Mouse (Mus musculus): Measurements from ENCODE around the gene Fpr2. TPM values are rescaled to one million over a fixed set of nuclear protein-coding genes. Genes with fewer than 3 reads are reported as not detected.

Fpr2 gene
- polyA plus RNA-seq, 1 experiment from 2014 or later = 1.4 TPM

GRCm38 (mm10) chr17:17856612-17857011, 31.0 kb upstream of the Fpr2 start:
- no peaks in the 10 kb centered on the region for H3K4me1 ChIP-seq
- WGBS = 38% methylated on average over 1 of the region's 1 CpGs
- no peak overlapping the region for H3K4me2 ChIP-seq
- no peak overlapping the region for H3K4me3 ChIP-seq
- 0 out of 2 replicates have a peak, but pooled peaks cover 3% of the 10 kb centered on the region for H3K36me3 ChIP-seq
- ATAC-seq (ENCODE audit: borderline replicate concordance, extremely low read depth, low FRiP score, low TSS enrichment) = 0 out of 2 replicates have a peak, but pooled peaks have one; percentile 46
- no peak overlapping the region for H3K9ac ChIP-seq
- no peaks in the 10 kb centered on the region for H3K9me3 ChIP-seq
- H3K27me3 ChIP-seq = no peaks in the 10 kb centered on the region
- H3K27ac ChIP-seq = no peak overlapping the region

DNA sequence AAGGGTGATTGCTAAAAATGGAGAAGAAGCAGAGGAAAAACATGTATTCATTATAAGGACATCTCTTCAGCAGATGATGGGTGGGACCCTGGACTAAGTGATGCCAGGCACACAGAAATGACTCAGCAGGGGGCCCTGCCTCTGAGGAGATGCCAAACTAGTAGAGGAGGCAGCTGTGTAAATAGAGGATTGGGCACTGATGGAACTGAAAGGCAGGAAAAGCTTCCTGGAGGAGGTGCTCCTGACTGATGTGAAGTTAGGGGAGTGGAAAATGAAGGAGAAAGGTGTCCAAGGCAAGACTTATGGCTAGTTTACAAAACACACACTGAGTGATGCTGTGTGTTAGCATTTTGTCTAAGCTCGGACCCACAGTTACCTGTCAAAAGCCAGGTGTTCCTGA, 30.2 kb upstream of the Fpr2 start:
- Histone ChIP-seq H3K4me1 (no peaks in the 10 kb centered on the region), H3K36me3 (no peaks in the 10 kb centered on the region), H3K27ac (no peak overlapping the region), H3K9me3 (no peaks in the 10 kb centered on the region), H3K4me3 (no peak overlapping the region), H3K4me2 (no peak overlapping the region), H3K9ac (no peak overlapping the region), H3K27me3 (no peaks in the 10 kb centered on the region)
- WGBS = 64% methylated on average over 1 of the region's 1 CpGs
- no peak for ATAC-seq (ENCODE audit: borderline replicate concordance, extremely low read depth, low FRiP score, low TSS enrichment)

GRCm38 (mm10) chr17:17860110-17860509, 27.5 kb upstream of the Fpr2 start:
- no peaks in the 10 kb centered on the region for H3K4me1 ChIP-seq
- no peak for ATAC-seq (ENCODE audit: borderline replicate concordance, extremely low read depth, low FRiP score, low TSS enrichment)
- H3K27ac ChIP-seq = no peak overlapping the region
- H3K4me2 ChIP-seq = no peak overlapping the region
- no peaks in the 10 kb centered on the region for H3K9me3 ChIP-seq
- H3K4me3 ChIP-seq = no peak overlapping the region
- WGBS = 87% methylated on average over 3 of the region's 3 CpGs
- no peaks in the 10 kb centered on the region for H3K27me3 ChIP-seq
- H3K9ac ChIP-seq = no peak overlapping the region
- peaks cover 11% of the 10 kb centered on the region; the same call in 1 of the 2 replicates for H3K36me3 ChIP-seq

- Histone ChIP-seq H3K4me3 (no peak overlapping the region), H3K9ac (no peak overlapping the region), H3K27ac (no peak overlapping the region), H3K4me1 (no peaks in the 10 kb centered on the region), H3K27me3 (no peaks in the 10 kb centered on the region), H3K36me3 (peaks cover 11% of the 10 kb centered on the region; the same call in 1 of the 2 replicates), H3K9me3 (no peaks in the 10 kb centered on the region), H3K4me2 (no peak overlapping the region)
- WGBS = 73% methylated on average over 1 of the region's 1 CpGs
- ATAC-seq (ENCODE audit: borderline replicate concordance, extremely low read depth, low FRiP score, low TSS enrichment) = no peak
Measured at GRCm38 (mm10) chr17:17862360-17862759, 25.3 kb upstream of the Fpr2 start.

DNA sequence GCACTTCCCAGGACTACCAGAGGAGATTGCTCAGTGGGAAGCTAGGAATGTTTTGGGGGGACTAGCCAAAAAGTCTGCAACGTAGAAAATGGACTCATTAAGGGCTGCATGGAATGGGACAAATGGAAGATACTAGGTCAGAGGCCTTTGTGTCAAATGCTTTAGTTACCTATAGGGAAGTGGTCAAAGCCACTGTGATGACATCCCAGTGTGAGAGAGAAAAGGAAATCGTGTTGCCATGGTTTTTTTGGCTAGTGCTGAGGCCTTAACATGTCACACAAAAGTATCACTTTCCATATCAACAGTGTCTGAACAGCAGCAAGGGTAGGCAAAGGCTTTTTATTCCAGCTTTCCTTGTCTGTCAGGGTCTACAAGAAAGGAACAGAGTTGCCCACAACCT, 22.5 kb upstream of the Fpr2 start:
- Histone ChIP-seq H3K4me2 (no peak overlapping the region), H3K27ac (no peak overlapping the region), H3K9me3 (no peaks in the 10 kb centered on the region), H3K4me3 (no peak overlapping the region), H3K27me3 (no peaks in the 10 kb centered on the region), H3K4me1 (no peaks in the 10 kb centered on the region), H3K9ac (no peak overlapping the region), H3K36me3 (peaks cover 11% of the 10 kb centered on the region; the same call in 1 of the 2 replicates)
- 57% methylated on average over 2 of the region's 2 CpGs for WGBS
- ATAC-seq (ENCODE audit: borderline replicate concordance, extremely low read depth, low FRiP score, low TSS enrichment) = no peak

DNA sequence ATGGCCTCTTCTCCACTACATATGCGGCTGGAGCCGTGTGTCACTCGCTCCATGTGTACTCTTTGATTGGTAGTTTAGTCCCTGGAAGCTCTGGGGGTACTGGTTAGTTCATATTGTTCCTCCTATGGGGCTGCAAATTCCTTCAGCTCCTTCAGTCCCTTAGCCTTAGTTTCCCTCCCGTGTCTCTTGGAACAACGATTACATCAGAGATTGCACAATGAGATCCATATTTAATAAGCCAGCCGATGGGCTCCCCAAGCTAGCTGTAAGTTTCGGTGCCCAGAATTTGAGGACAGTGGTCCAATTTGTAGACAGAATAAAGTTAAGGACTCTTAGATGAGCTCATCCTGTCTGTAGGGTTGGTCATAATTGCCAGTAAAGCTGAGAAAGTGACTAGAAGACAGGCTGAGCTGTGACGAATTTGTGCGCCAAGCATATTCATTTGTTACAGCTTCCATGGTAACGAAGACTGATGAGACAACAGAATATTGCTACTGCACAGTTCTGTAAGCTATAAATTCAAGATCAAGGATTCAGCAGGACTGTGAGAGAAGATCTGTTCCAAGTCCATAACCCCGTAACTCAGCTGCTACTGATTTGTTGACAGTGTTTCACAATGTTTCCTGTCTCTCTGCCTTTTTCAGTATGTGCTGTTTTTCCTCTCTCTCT, 20.7 kb upstream of the Fpr2 start:
- H3K9ac ChIP-seq = no peak overlapping the region
- peak; percentile 57; the same call in 1 of the 2 replicates for ATAC-seq (ENCODE audit: borderline replicate concordance, extremely low read depth, low FRiP score, low TSS enrichment)
- H3K27ac ChIP-seq = no peak overlapping the region
- no peaks in the 10 kb centered on the region for H3K4me1 ChIP-seq
- H3K27me3 ChIP-seq = no peaks in the 10 kb centered on the region
- no peak overlapping the region for H3K4me3 ChIP-seq
- H3K9me3 ChIP-seq = no peaks in the 10 kb centered on the region
- WGBS = 77% methylated on average over 11 of the region's 11 CpGs
- H3K4me2 ChIP-seq = no peak overlapping the region
- H3K36me3 ChIP-seq = peaks cover 11% of the 10 kb centered on the region; the same call in 1 of the 2 replicates

DNA sequence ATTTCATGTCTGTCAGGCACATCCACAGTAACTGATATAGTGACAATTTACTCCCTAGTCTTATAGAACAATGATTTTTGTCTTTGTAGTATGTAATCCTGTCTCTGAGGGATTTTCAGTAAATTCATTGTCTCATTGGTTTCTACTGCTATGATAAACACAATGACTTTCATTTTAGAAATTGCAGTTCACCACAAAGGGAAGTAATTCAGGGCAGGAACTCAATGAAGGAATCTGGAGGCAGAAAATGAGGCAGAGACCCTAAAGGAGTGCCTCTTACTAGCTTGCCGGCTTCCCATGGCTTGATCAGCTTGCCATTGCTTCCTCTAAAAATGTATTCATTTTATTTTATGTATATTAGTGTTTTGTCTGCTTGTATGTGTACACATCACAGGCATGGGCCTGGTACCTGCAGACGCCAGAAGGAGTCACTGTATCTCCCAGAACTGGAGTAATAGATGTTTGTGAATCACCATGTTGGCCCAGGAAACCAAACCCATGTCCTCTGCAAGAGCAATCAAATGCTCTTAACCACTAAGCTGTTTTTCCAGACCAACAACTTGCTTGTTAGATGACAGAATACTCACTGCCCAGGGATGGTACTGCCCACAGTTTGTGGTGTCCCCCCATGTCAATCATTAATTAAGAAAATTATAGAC, 16.6 kb upstream of the Fpr2 start:
- no peaks in the 10 kb centered on the region for H3K4me1 ChIP-seq
- no peaks in the 10 kb centered on the region for H3K36me3 ChIP-seq
- WGBS = 79% methylated on average over 2 of the region's 2 CpGs
- H3K9me3 ChIP-seq = peaks cover 3% of the 10 kb centered on the region; the same call in 1 of the 2 replicates
- H3K27ac ChIP-seq = no peak overlapping the region
- no peaks in the 10 kb centered on the region for H3K27me3 ChIP-seq
- H3K4me3 ChIP-seq = no peak overlapping the region
- H3K9ac ChIP-seq = no peak overlapping the region
- no peak for ATAC-seq (ENCODE audit: borderline replicate concordance, extremely low read depth, low FRiP score, low TSS enrichment)
- H3K4me2 ChIP-seq = no peak overlapping the region

GRCm38 (mm10) chr17:17871697-17872096, 15.9 kb upstream of the Fpr2 start:
- Histone ChIP-seq H3K9ac (no peak overlapping the region), H3K4me2 (no peak overlapping the region), H3K4me1 (no peaks in the 10 kb centered on the region), H3K36me3 (no peaks in the 10 kb centered on the region), H3K4me3 (no peak overlapping the region), H3K27ac (no peak overlapping the region), H3K27me3 (no peaks in the 10 kb centered on the region), H3K9me3 (peaks cover 3% of the 10 kb centered on the region; the same call in 1 of the 2 replicates)
- 77% methylated on average over 2 of the region's 2 CpGs for WGBS
- ATAC-seq (ENCODE audit: borderline replicate concordance, extremely low read depth, low FRiP score, low TSS enrichment) = no peak

GRCm38 (mm10) chr17:17879347-17879746, 8.3 kb upstream of the Fpr2 start:
- no peaks in the 10 kb centered on the region for H3K36me3 ChIP-seq
- H3K4me2 ChIP-seq = no peak overlapping the region
- no peak overlapping the region for H3K4me3 ChIP-seq
- no peaks in the 10 kb centered on the region for H3K4me1 ChIP-seq
- 59% methylated on average over 1 of the region's 1 CpGs for WGBS
- ATAC-seq (ENCODE audit: borderline replicate concordance, extremely low read depth, low FRiP score, low TSS enrichment) = no peak
- H3K9ac ChIP-seq = no peak overlapping the region
- no peaks in the 10 kb centered on the region for H3K9me3 ChIP-seq
- no peak overlapping the region for H3K27ac ChIP-seq
- no peaks in the 10 kb centered on the region for H3K27me3 ChIP-seq

GRCm38 (mm10) chr17:17882672-17883071, 5.0 kb upstream of the Fpr2 start:
- ATAC-seq (ENCODE audit: borderline replicate concordance, extremely low read depth, low FRiP score, low TSS enrichment) = no peak
- H3K36me3 ChIP-seq = no peaks in the 10 kb centered on the region
- no peaks in the 10 kb centered on the region for H3K27me3 ChIP-seq
- no peaks in the 10 kb centered on the region for H3K4me1 ChIP-seq
- WGBS = 62% methylated on average over 3 of the region's 3 CpGs
- H3K4me3 ChIP-seq = no peak overlapping the region
- H3K9me3 ChIP-seq = no peaks in the 10 kb centered on the region
- H3K4me2 ChIP-seq = no peak overlapping the region
- no peak overlapping the region for H3K9ac ChIP-seq
- no peak overlapping the region for H3K27ac ChIP-seq

DNA sequence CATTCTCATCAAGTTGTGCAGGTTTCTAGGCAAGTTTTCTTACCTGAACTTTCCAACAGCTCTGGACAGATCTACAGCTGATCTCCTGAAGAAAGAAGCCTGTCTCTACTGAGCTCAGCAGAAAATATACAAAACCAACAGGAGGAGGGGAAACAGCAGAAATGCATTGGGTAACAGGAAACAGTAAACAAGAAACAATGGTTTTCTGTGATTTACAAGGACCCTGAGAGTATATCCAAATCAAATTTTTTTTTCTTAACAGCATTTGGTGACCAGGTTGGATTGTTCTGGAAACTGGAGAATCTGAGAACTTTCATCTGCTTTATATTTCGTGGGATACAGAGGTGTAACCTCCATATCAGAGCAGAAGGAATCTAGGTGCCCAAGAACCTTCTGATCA, 3.8 kb upstream of the Fpr2 start, which contains the start of gene Fpr1:
TSS of gene Fpr1 (minus strand) at position 101 of the 400 bp plus-strand sequence.
- no peak for ATAC-seq (ENCODE audit: borderline replicate concordance, extremely low read depth, low FRiP score, low TSS enrichment)
- Histone ChIP-seq H3K4me3 (no peak within 1 kb of the TSS), H3K4me2 (no peak within 1 kb of the TSS), H3K9me3 (no peaks in the 10 kb centered on the region), H3K4me1 (no peaks in the 10 kb centered on the region), H3K27ac (no peak within 1 kb of the TSS), H3K36me3 (no peaks in the 10 kb centered on the region), H3K9ac (no peak within 1 kb of the TSS), H3K27me3 (no peaks in the 10 kb centered on the region)
- 36% methylated on average over 1 of the region's 1 CpGs for WGBS

DNA sequence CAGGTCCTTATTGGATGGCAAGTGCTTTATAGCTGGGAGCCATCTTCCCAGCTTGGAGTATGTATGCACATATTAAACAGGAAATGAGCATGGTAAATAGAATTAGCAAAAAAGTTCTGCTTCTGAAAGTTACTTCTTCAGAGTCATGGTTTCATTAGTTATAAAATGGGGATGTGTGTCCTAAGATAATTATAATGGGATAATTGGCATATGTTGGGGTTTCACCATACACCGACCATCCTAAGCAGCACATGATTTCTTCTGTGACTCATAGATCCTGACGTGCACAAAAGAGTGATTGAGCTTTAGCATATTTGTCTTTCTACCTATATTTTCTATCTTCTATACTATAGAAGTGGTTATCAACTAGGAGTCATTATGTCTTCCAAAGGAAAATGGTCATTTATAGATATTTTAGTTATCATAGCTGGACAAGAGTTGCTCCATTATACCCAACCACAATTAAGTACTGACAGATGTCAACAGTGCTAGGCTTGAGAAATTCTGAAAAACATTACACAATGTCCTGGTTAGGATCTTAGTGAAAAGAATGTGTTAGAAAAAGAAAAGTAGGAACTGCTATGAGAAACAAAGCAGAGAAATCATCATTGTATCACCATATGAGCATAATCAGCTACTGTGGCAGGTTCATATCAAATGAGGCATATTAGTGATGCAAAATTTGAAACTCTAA, 2.3 kb downstream of the Fpr2 start:
- WGBS = 82% methylated on average over 2 of the region's 2 CpGs
- Histone ChIP-seq H3K4me1 (no peaks in the 10 kb centered on the region), H3K4me3 (no peak overlapping the region), H3K9ac (no peak overlapping the region), H3K36me3 (no peaks in the 10 kb centered on the region), H3K9me3 (no peaks in the 10 kb centered on the region), H3K27ac (no peak overlapping the region), H3K4me2 (no peak overlapping the region), H3K27me3 (no peaks in the 10 kb centered on the region)
- no peak for ATAC-seq (ENCODE audit: borderline replicate concordance, extremely low read depth, low FRiP score, low TSS enrichment)

Data from lung, embryonic 15.5 days (tissue).